Mouse (Mus musculus): ENCODE measurements around the gene Pdxdc1. TPM values are rescaled to one million over a fixed set of nuclear protein-coding genes. Genes with fewer than 3 reads are reported as not detected.
"Not testable (repeated sequence)": the region's sequence is repeated elsewhere in the genome, so short reads cannot be mapped to it uniquely, and the experiment has no call there.

Pdxdc1 gene
- polyA plus RNA-seq, 1 experiment from 2014 or later = 92.5 TPM

DNA sequence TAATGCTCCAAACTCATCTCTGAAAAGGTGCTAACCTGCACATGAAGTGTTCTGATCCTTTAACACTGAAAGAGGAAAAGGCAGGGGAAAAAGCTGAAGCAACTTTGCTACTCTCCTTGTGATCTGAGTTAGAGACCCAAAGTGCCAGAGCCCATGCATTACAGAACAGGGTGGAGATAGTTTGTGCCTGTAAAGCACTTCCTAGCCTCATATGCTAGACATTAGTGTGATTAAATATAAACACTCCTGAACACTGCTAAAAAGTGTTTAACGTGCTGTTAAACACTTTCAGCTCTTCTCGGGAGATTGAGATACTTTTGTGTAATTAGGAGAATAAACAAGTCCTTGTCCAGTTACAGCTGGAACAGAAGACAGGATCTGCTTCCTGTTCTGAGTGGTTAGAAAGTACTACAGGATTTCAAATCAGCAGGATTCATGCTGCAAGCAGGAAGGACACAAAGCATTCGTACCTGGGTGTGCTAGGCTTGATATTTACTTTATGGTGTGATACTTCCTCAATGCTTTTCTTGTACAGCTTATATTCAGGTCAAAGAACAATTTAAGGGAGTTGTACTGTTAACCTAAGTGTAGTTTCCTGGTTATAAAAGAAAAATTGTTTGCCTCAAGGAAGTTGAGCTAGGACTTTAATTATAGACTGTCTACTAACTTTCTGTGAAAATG lies 19.7 kb downstream of the Pdxdc1 start:
- no peaks in the 10 kb centered on the region for H3K4me1 ChIP-seq
- H3K27me3 ChIP-seq = no peaks in the 10 kb centered on the region
- H3K4me2 ChIP-seq = no peak overlapping the region
- no peak for ATAC-seq (ENCODE audit: insufficient number of reproducible peaks, insufficient read depth, low FRiP score, low TSS enrichment, low read depth)
- no peaks in the 10 kb centered on the region for H3K9me3 ChIP-seq
- H3K36me3 ChIP-seq = peaks cover 22% of the 10 kb centered on the region
- no peak overlapping the region for H3K4me3 ChIP-seq
- WGBS = 17% methylated on average over 3 of the region's 3 CpGs
- H3K27ac ChIP-seq = no peak overlapping the region
- H3K9ac ChIP-seq = no peak overlapping the region

DNA sequence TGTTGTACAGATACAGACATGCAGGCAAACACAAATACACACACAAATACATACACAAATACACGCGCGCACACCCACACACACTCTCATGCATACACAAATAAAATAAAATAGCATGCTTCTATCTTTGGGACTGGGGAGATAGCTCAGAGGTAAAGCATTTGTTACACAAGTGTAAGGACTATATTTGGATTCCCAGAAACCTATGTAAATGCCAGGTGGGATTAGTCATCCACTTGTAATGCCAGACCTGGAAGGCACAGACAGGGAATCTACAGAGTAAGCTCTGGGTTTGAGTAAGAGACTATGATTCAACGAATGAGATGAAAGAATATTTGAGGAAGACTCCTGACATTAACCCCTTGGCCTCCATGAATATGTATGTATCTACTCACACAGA lies 27.4 kb downstream of the Pdxdc1 start:
- ATAC-seq (ENCODE audit: insufficient number of reproducible peaks, insufficient read depth, low FRiP score, low TSS enrichment, low read depth) = no peak
- H3K4me2 ChIP-seq = no peak overlapping the region
- no peaks in the 10 kb centered on the region for H3K27me3 ChIP-seq

DNA sequence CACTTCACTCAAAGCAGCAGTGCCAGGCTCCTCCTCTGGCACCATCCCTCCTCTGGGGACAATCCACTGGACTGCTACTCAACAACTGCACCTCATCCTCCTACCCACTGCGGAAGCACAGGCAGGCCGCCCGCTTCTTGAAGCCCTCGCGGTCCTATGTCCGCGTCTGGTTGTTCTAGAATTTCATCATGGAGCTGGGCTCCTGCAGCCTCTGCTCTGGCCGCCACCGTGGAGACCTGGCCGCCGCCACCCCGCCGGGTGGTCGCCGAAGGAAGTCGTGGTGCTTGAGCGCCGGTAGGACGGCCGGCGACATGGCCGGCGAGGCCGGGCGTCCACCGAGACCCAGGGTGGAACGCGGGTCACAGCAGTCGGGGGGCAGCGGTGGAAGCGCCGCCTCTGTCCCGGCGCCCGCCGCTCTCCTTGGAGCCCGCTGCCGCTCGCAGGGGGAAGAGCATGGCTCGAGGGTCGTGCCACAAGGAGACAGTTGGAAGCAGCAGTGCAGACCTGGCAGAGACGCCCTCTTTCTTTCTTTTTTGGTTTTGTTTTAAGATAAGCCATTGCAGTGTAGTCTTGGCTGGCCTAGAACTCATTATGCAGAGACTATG lies 34.9 kb downstream of the Pdxdc1 start:
- 10% methylated on average over 42 of the region's 42 CpGs for WGBS
- H3K4me3 ChIP-seq = peak overlapping the region; percentile 15; the same call in 1 of the 2 replicates
- 0 out of 2 replicates have a peak overlapping the region, but pooled peaks have one; percentile 22 for H3K9ac ChIP-seq
- peaks cover 49% of the 10 kb centered on the region for H3K36me3 ChIP-seq
- no peaks in the 10 kb centered on the region for H3K27me3 ChIP-seq
- ATAC-seq (ENCODE audit: insufficient number of reproducible peaks, insufficient read depth, low FRiP score, low TSS enrichment, low read depth) = no peak
- H3K9me3 ChIP-seq = no peaks in the 10 kb centered on the region
- no peaks in the 10 kb centered on the region for H3K4me1 ChIP-seq
- H3K27ac ChIP-seq = 0 out of 2 replicates have a peak overlapping the region, but pooled peaks have one; percentile 22
- H3K4me2 ChIP-seq = peak overlapping the region; percentile 41; the same call in 1 of the 2 replicates

More for the DNA sequence above, 27.4 kb downstream of the Pdxdc1 start:
- no peaks in the 10 kb centered on the region for H3K9me3 ChIP-seq
- 91% methylated on average over 4 of the region's 4 CpGs for WGBS
- no peak overlapping the region for H3K4me3 ChIP-seq
- no peak overlapping the region for H3K27ac ChIP-seq
- no peak overlapping the region for H3K9ac ChIP-seq
- H3K4me1 ChIP-seq = no peaks in the 10 kb centered on the region
- H3K36me3 ChIP-seq = peaks cover 62% of the 10 kb centered on the region

DNA sequence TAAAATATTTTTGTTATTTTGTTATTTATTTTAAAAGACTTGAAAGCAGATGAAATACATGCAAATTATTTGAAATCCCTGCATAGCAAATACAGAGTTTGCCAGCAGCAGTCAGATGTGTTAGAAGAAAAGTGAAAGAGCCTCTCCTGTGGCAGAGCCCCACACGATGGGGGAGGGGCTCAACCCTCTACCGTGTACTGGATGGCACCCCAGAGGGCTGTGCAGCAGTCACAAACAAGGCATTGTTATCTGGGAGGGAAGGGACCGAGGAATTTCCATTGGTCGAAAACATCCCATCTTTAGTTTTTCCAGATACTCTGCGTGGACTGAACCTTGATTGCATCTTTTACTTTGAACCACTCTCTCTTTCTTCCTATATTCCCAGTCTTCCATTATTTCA lies 35.5 kb downstream of the Pdxdc1 start:
- not testable (repeated sequence) for H3K9ac ChIP-seq; H3K27me3 ChIP-seq; H3K4me2 ChIP-seq; H3K27ac ChIP-seq; ATAC-seq (ENCODE audit: insufficient number of reproducible peaks, insufficient read depth, low FRiP score, low TSS enrichment, low read depth); H3K4me3 ChIP-seq; H3K9me3 ChIP-seq; H3K4me1 ChIP-seq
- 17% methylated on average over 5 of the region's 5 CpGs for WGBS
- peaks cover 55% of the 10 kb centered on the region for H3K36me3 ChIP-seq

DNA sequence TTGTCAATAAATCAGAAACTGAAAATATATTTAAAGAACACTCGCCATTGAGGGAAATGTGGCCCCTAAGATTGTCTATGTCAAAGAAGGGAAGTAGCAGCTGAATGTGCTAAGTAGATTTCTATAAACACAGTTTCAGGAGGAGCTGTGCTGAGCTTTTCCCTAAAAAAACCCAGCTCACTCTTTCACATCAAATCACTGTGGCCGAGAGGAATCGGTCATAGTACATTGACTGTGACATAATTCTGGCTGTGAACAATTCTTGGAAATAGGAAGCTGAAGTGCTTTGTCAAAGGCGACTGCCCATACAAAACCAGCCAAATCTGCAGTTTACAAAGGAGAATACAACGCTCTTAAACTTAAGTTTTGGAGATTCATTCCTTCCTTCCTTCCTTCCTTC lies 36.3 kb downstream of the Pdxdc1 start:
- Histone ChIP-seq H3K4me2 (no peak overlapping the region), H3K9me3 (no peaks in the 10 kb centered on the region), H3K4me1 (no peaks in the 10 kb centered on the region), H3K36me3 (peaks cover 48% of the 10 kb centered on the region), H3K27ac (no peak overlapping the region), H3K9ac (no peak overlapping the region), H3K4me3 (no peak overlapping the region), H3K27me3 (no peaks in the 10 kb centered on the region)
- 84% methylated on average over 5 of the region's 5 CpGs for WGBS
- ATAC-seq (ENCODE audit: insufficient number of reproducible peaks, insufficient read depth, low FRiP score, low TSS enrichment, low read depth) = no peak

DNA sequence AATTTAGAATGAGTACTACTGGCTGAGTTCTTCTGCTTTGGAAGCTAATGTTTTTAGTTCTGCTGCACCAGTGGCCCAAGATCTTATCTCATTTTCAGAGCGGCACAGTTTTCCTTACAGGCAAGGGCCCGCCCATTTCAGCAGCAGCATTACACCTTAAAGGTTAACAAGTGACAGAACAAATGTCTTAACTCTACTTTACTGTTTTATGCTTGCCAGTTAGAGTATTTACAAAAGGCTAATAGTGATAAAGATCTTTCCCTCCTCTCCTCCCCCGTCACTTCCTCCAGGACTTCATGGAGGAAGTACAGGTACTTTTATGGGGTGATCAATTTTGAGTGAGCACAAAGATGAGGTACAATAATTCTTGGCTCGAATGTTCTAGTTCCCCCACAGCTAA lies 36.9 kb downstream of the Pdxdc1 start:
- WGBS = 67% methylated on average over 4 of the region's 4 CpGs
- H3K36me3 ChIP-seq = peaks cover 46% of the 10 kb centered on the region

DNA sequence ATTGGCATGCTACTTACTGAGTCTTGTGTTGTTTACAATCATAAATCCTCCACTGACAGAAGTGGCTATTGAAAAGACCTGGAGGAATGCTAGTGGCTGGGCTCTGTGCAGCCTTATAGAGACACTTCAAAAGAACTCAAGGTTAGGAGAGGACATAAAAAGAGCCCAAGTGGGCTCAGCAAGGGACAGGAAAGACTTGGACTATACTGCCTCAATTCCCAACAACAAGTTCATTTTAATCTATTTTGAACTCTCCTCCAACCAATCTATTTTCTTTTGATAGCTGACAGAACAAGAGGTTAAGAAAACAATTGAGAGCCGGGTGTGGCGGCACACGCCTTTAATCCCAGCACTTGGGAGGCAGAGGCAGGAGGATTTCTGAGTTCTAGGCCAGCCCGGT lies 49.0 kb downstream of the Pdxdc1 start:
- no peak overlapping the region for H3K27ac ChIP-seq
- H3K9me3 ChIP-seq = no peaks in the 10 kb centered on the region
- no peaks in the 10 kb centered on the region for H3K4me1 ChIP-seq
- 96% methylated on average over 4 of the region's 4 CpGs for WGBS
- no peaks in the 10 kb centered on the region for H3K27me3 ChIP-seq
- peaks cover 61% of the 10 kb centered on the region for H3K36me3 ChIP-seq
- ATAC-seq (ENCODE audit: insufficient number of reproducible peaks, insufficient read depth, low FRiP score, low TSS enrichment, low read depth) = no peak
- no peak overlapping the region for H3K4me2 ChIP-seq
- no peak overlapping the region for H3K9ac ChIP-seq
- H3K4me3 ChIP-seq = no peak overlapping the region

More for the DNA sequence above, 36.9 kb downstream of the Pdxdc1 start:
- Histone ChIP-seq H3K4me1 (no peaks in the 10 kb centered on the region), H3K9ac (no peak overlapping the region), H3K27me3 (no peaks in the 10 kb centered on the region), H3K4me2 (no peak overlapping the region), H3K27ac (no peak overlapping the region), H3K4me3 (no peak overlapping the region), H3K9me3 (no peaks in the 10 kb centered on the region)
- no peak for ATAC-seq (ENCODE audit: insufficient number of reproducible peaks, insufficient read depth, low FRiP score, low TSS enrichment, low read depth)

DNA sequence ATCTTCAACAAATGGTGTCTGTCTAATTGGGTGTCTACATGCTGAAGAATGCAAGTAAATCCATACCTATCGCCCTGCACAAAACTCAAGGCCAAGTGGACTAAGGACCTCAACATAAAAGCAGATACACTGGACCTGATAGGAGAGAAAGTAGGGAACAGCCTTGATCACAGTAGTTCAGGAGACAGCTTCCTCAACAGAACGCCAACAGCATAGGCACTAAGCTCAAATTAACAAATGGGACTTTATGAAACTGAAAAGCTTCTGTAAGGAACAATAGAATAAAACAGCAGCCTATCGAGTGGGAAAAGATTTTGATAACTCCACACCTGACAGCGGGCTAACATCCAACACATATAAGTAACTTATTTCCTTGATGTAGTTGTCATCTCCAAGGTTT lies 51.5 kb downstream of the Pdxdc1 start:
- no peak for ATAC-seq (ENCODE audit: insufficient number of reproducible peaks, insufficient read depth, low FRiP score, low TSS enrichment, low read depth)
- H3K4me2 ChIP-seq = no peak overlapping the region
- H3K4me1 ChIP-seq = no peaks in the 10 kb centered on the region
- no peak overlapping the region for H3K4me3 ChIP-seq
- no peaks in the 10 kb centered on the region for H3K9me3 ChIP-seq
- H3K36me3 ChIP-seq = peaks cover 64% of the 10 kb centered on the region
- H3K9ac ChIP-seq = no peak overlapping the region
- no peak overlapping the region for H3K27ac ChIP-seq
- H3K27me3 ChIP-seq = no peaks in the 10 kb centered on the region
- WGBS = 95% methylated on average over 4 of the region's 4 CpGs

DNA sequence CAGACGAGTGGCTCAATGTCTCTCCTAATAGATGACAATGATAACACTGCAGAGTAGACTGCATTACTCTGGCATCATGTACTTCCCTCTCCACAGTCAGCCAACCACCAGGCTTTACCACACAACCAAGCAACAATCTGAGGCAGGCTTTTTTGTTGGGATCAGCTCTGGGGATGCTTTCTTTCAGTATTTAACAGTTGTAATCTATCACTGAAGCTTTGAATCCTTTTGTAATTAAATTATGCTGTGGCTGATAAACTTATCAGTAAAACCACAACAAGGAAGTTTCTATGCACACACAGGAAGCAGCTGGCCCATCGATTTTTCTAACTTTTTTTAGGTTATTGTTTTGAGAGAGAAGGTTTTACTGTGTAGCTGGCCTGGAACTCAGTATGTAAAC lies 54.6 kb downstream of the Pdxdc1 start:
- peaks cover 72% of the 10 kb centered on the region for H3K36me3 ChIP-seq
- no peak overlapping the region for H3K4me3 ChIP-seq
- H3K9ac ChIP-seq = no peak overlapping the region
- no peaks in the 10 kb centered on the region for H3K4me1 ChIP-seq
- WGBS = 75% methylated on average over 2 of the region's 2 CpGs
- H3K4me2 ChIP-seq = no peak overlapping the region
- no peak overlapping the region for H3K27ac ChIP-seq
- no peak for ATAC-seq (ENCODE audit: insufficient number of reproducible peaks, insufficient read depth, low FRiP score, low TSS enrichment, low read depth)
- H3K27me3 ChIP-seq = no peaks in the 10 kb centered on the region
- no peaks in the 10 kb centered on the region for H3K9me3 ChIP-seq

DNA sequence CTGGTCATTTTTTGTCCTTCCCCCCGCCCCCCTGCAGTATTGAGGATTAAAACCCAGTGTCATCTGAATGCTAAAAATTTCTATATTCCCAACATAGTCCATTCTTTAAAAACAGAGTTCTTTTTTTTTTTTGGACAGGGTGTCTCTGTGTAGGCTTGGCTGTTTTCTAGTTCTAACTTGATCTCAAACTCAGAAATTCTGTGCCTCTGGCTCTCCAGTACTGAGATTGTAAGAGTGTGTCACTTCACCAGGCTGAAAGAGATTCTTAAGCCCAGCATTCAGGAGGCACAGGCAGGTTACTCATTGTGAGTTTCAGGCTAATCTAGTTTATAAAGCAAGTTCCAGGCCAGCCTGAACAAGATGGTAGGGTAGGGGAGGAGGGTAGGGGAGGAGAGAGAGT lies 56.3 kb downstream of the Pdxdc1 start:
- H3K4me2 ChIP-seq = no peak overlapping the region
- H3K27me3 ChIP-seq = no peaks in the 10 kb centered on the region
- WGBS = 93% methylated on average over 1 of the region's 1 CpGs
- H3K27ac ChIP-seq = no peak overlapping the region
- peaks cover 72% of the 10 kb centered on the region for H3K36me3 ChIP-seq
- no peak overlapping the region for H3K4me3 ChIP-seq
- H3K9me3 ChIP-seq = no peaks in the 10 kb centered on the region
- no peak for ATAC-seq (ENCODE audit: insufficient number of reproducible peaks, insufficient read depth, low FRiP score, low TSS enrichment, low read depth)
- no peaks in the 10 kb centered on the region for H3K4me1 ChIP-seq
- H3K9ac ChIP-seq = no peak overlapping the region

DNA sequence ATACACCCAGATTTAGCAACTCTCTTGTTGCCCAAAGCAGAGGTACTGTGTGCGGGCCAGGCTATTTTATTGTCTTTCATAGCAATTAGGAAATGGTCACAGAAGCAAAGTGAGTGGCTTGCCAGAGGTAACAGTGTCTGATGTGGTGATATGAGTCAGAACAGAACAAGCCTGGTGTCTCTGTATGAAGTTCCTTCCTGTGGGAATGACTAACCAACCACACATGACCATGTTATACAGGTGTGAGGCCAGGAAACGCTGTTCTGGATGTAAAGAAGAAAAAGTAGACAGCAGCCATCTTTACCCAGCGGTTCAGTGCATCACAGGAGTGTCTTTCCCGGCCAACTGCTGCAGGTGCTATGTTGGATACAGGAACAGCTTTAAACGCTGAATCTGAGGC lies 57.9 kb downstream of the Pdxdc1 start:
- H3K36me3 ChIP-seq = peaks cover 80% of the 10 kb centered on the region
- no peaks in the 10 kb centered on the region for H3K4me1 ChIP-seq
- no peak overlapping the region for H3K4me2 ChIP-seq
- no peaks in the 10 kb centered on the region for H3K9me3 ChIP-seq
- no peak overlapping the region for H3K27ac ChIP-seq
- 97% methylated on average over 5 of the region's 5 CpGs for WGBS
- no peaks in the 10 kb centered on the region for H3K27me3 ChIP-seq
- no peak overlapping the region for H3K9ac ChIP-seq
- ATAC-seq (ENCODE audit: insufficient number of reproducible peaks, insufficient read depth, low FRiP score, low TSS enrichment, low read depth) = no peak
- H3K4me3 ChIP-seq = no peak overlapping the region

DNA sequence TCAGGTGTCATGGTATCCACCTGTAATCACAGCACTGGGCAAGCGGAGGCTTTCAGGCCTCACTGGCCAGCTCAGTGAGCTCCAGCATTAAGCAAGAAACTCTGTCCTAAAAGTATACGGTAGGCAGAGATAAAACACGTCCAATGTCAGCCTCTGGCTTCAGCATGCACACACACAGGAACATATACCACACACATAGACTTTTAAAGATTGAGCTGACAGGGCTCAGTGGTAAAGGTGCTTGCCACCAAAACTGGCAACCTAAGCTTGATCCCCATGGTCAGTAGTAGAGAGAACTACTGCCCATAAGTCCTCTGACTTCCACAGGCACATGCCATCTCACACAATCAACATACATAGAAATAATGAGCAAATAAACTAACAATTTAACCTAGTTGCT lies 62.0 kb downstream of the Pdxdc1 start:
- Histone ChIP-seq H3K36me3 (peaks cover 94% of the 10 kb centered on the region), H3K9me3 (no peaks in the 10 kb centered on the region), H3K27me3 (no peaks in the 10 kb centered on the region), H3K4me3 (no peak overlapping the region), H3K4me1 (no peaks in the 10 kb centered on the region), H3K4me2 (no peak overlapping the region), H3K27ac (no peak overlapping the region), H3K9ac (no peak overlapping the region)
- no peak for ATAC-seq (ENCODE audit: insufficient number of reproducible peaks, insufficient read depth, low FRiP score, low TSS enrichment, low read depth)
- 97% methylated on average over 3 of the region's 3 CpGs for WGBS
